Mouse (Mus musculus) kidney, embryonic 14.5 days (tissue): ENCODE data around the gene Cpeb3. TPM values are rescaled to one million over a fixed set of nuclear protein-coding genes. Genes with fewer than 3 reads are reported as not detected.

Experiments used
- ATAC-seq: fragments of 200-750 bp; cut with Nextera tagmentation; 2 replicates; pipeline ENCODE4 v1.8.0; 2017; ENCODE audit warnings: moderate number of reproducible peaks, mild to moderate bottlenecking, moderate TSS enrichment, moderate library complexity; ENCODE audit not compliant: low FRiP score, low TSS enrichment
- H3K27ac ChIP-seq: fragments of 300-500 bp; sonication (generic); 2 replicates; pipeline ENCODE4 v1.5.1; 2014; ENCODE audit warnings: low read depth, mild to moderate bottlenecking, low read length, moderate library complexity, mixed read lengths
- H3K27me3 ChIP-seq: fragments of 300-500 bp; sonication (generic); 2 replicates; pipeline ENCODE4 v1.6.1; 2014; ENCODE audit warnings: mild to moderate bottlenecking, low read length; ENCODE audit not compliant: control insufficient read depth, insufficient read depth
- H3K36me3 ChIP-seq: fragments of 300-500 bp; sonication (generic); 2 replicates; pipeline ENCODE4 v1.6.1; 2014; ENCODE audit warnings: low read length, mixed read lengths; ENCODE audit not compliant: control insufficient read depth, insufficient read depth
- H3K4me1 ChIP-seq: fragments of 300-500 bp; sonication (generic); 2 replicates; pipeline ENCODE4 v1.6.1; 2014; ENCODE audit warnings: low read length, mixed read lengths; ENCODE audit not compliant: control insufficient read depth, insufficient read depth
- H3K4me2 ChIP-seq: fragments of 300-500 bp; sonication (generic); replicated peaks from 2 replicates; pipeline ENCODE4 v1.6.1; 2014; ENCODE audit warnings: low read depth, mild to moderate bottlenecking, low read length
- H3K4me3 ChIP-seq: fragments of 300-500 bp; sonication (generic); 2 replicates; pipeline ENCODE4 v1.5.1; 2014; ENCODE audit warnings: mild to moderate bottlenecking, low read length
- H3K9ac ChIP-seq: fragments of 300-500 bp; sonication (generic); 2 replicates; pipeline ENCODE4 v1.6.1; 2014; ENCODE audit warnings: low read depth, mild to moderate bottlenecking, low read length, moderate library complexity
- H3K9me3 ChIP-seq: fragments of 300-500 bp; sonication (generic); 2 replicates; pipeline ENCODE4 v1.6.1; 2016; ENCODE audit warnings: low read length; ENCODE audit not compliant: control insufficient read depth
- WGBS: fragments of 180-500 bp; shearing (Covaris S2); extraction: QIAGEN DNeasy Blood & Tissue Kit; methylation state at CpG from one replicate; pipeline ENCODE4 v1.1.7; 2014; 5-methylcytosine and 5-hydroxymethylcytosine counted together
- polyA plus RNA-seq: library from polyadenylated mRNA; unstranded; fragments of >200 nt; fragmentation: Nextera tagmentation; extraction: Ambion mirVana; gene quantifications from 2 replicates; pipeline ENCODE4 v1.2.1, GENCODE M21; 2014

Cpeb3 gene
- polyA plus RNA-seq, 1 experiment from 2014 or later, result 1.0 TPM

DNA sequence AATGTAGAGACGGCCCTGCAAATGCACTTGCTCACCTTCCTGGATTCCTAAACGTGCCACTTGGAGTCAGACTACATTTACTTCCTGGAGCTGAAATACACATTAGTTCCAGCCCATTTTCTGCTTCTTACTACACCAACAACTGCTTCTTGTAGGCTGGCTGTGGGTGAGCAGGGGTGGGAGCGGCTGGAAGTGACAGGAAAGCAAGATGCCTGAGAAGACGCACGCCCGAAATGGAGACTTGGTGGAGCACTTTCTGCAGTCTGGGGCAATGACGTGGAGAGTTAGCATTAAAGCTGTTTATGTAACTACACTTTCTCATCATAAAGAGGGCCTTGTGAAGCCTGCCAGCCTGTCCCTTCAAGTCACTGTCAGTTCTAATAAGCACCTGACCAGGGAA lies 132.7 kb downstream of the Cpeb3 start:
- Histone ChIP-seq H3K27me3 (no peaks in the 10 kb centered on the region), H3K4me1 (no peaks in the 10 kb centered on the region), H3K36me3 (no peaks in the 10 kb centered on the region), H3K4me2 (no peak overlapping the region), H3K9ac (no peak overlapping the region), H3K27ac (no peak overlapping the region), H3K9me3 (no peaks in the 10 kb centered on the region), H3K4me3 (no peak overlapping the region)
- 68% methylated on average over 7 of the region's 7 CpGs for WGBS
- ATAC-seq, result no peak

DNA sequence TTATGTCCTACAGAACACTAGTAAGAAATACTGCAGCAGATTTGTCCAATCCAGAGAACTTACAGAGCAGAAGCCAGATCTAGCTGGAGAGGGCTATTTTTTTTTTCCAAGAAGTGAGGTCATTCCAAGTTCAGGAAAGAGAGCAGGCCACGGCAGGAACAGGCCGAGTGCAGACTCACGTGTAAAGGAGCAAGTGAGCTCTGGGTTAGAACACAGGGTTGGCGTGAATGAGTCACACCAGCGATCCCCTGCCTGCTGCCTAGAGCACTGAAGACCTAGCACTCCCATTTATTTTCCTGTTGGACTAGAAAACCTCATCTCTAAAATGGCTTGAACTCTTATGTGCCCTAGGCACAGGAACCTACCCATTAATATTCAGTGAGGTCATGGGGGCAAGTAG lies 133.7 kb downstream of the Cpeb3 start:
- Histone ChIP-seq H3K4me2 (no peak overlapping the region), H3K36me3 (no peaks in the 10 kb centered on the region), H3K4me1 (no peaks in the 10 kb centered on the region), H3K4me3 (no peak overlapping the region), H3K27ac (no peak overlapping the region), H3K9me3 (no peaks in the 10 kb centered on the region), H3K27me3 (no peaks in the 10 kb centered on the region), H3K9ac (no peak overlapping the region)
- no peak for ATAC-seq
- WGBS, result 54% methylated on average over 5 of the region's 5 CpGs

DNA sequence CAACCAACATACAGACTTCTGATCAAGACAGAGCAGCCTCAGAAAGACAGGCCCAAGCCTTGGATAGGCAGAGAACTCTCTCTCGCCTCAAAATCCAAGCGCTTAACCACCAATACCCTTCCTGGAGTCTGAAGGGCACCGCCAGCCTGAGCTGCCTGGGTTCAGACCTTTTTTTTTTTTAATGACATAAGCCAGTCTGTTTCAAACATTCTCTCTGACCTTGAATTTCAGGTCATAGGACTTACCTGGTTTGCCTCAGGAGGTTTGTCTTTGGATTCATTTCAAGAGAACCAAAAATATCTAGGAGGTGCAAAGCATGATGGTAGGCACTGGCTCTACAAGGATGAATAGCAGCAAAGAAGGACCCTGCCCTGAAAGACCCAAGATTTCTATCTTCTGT lies 134.1 kb downstream of the Cpeb3 start:
- WGBS, result 96% methylated on average over 3 of the region's 3 CpGs
- no peak overlapping the region for H3K27ac ChIP-seq
- ATAC-seq, result no peak

DNA sequence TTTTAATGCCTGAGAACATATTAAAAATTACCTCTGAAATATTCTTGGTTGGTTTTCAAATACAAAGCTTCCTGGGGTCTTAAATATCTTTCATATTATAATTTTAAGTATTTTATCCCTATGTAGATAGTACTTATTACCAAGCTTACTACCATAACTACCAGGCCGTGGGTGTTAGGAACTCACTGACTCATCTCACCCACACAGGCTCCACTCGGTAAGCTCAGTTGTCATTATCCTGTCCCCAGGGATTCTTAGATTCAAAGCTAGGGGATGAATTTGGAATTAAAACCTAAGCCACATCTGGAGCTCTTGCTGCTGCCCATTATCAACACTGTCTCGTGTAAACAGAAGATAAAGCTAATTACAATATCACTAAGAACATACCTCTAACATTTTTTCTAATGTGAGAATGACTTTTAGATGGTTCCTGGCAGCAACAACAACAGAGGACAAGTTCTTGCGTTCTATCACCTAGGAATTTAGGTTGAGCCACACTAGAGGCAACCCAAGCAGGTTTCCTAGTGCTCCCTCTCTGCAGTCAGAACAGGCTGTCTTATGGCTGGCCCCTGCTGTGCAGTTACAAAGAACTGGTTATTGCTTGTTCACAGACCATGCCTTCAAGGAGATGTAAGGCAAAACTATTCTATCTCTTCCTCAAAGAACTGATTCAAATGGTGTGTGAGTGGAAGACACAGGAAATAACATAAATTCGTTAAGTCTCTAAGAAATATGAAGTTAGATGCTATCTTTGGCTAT lies 135.4 kb downstream of the Cpeb3 start:
- H3K27ac ChIP-seq, result no peak overlapping the region
- no peaks in the 10 kb centered on the region for H3K4me1 ChIP-seq
- no peaks in the 10 kb centered on the region for H3K27me3 ChIP-seq
- no peak overlapping the region for H3K4me2 ChIP-seq
- no peak overlapping the region for H3K4me3 ChIP-seq
- no peaks in the 10 kb centered on the region for H3K36me3 ChIP-seq
- no peak overlapping the region for H3K9ac ChIP-seq
- H3K9me3 ChIP-seq, result no peaks in the 10 kb centered on the region
- ATAC-seq, result no peak
- WGBS, result 69% methylated on average over 5 of the region's 5 CpGs

More for the DNA sequence above, 134.1 kb downstream of the Cpeb3 start:
- Histone ChIP-seq H3K9me3 (no peaks in the 10 kb centered on the region), H3K4me3 (no peak overlapping the region), H3K27me3 (no peaks in the 10 kb centered on the region), H3K36me3 (no peaks in the 10 kb centered on the region), H3K9ac (no peak overlapping the region), H3K4me1 (no peaks in the 10 kb centered on the region), H3K4me2 (no peak overlapping the region)

DNA sequence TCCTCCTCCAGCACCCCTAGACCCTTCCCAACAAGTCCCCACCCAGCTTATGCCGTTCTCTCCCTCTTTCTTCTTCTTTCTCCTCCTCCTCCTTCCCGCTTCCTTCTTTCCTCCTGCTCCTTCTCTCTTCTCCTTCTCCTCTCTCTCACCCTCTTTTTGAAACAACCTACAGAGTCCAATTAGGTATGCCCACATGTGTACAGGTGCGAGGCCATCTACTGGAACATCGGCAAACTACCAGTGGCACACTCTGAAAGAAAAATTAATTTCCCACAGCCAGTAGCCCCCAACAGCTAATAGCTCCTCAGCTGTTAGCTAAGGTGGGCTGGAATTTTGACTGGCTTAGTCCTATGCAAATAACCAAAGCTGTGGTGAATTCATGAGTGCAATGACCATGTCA lies 139.2 kb downstream of the Cpeb3 start:
- WGBS, result 86% methylated on average over 4 of the region's 4 CpGs
- H3K4me2 ChIP-seq, result no peak overlapping the region
- no peaks in the 10 kb centered on the region for H3K27me3 ChIP-seq
- H3K9ac ChIP-seq, result no peak overlapping the region
- ATAC-seq, result no peak
- no peaks in the 10 kb centered on the region for H3K36me3 ChIP-seq
- H3K4me3 ChIP-seq, result no peak overlapping the region
- no peaks in the 10 kb centered on the region for H3K4me1 ChIP-seq
- no peak overlapping the region for H3K27ac ChIP-seq
- no peaks in the 10 kb centered on the region for H3K9me3 ChIP-seq

DNA sequence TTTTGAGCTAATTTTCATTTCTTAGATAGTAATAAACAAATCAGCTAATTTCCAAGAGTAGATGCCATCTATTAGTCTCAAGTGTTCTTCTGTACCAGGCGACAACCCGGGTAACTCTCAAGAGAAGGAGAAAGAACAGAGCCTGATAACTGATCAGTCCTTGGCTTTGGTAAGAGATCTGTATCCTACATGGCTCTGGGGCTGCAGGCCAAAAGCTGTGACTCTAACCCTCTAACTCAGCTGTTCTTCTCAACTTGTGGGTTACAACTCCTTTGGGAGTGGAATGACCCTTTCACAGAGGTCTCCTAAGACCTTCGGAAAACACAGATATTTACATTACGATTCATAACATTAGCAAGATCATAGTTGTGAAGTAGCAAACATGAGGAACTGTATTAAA lies 148.3 kb downstream of the Cpeb3 start:
- no peaks in the 10 kb centered on the region for H3K4me1 ChIP-seq
- no peaks in the 10 kb centered on the region for H3K27me3 ChIP-seq
- no peak overlapping the region for H3K4me3 ChIP-seq
- H3K36me3 ChIP-seq, result no peaks in the 10 kb centered on the region
- H3K4me2 ChIP-seq, result no peak overlapping the region
- H3K9ac ChIP-seq, result no peak overlapping the region
- H3K27ac ChIP-seq, result no peak overlapping the region
- no peak for ATAC-seq
- H3K9me3 ChIP-seq, result no peaks in the 10 kb centered on the region
- 85% methylated on average over 4 of the region's 4 CpGs for WGBS

DNA sequence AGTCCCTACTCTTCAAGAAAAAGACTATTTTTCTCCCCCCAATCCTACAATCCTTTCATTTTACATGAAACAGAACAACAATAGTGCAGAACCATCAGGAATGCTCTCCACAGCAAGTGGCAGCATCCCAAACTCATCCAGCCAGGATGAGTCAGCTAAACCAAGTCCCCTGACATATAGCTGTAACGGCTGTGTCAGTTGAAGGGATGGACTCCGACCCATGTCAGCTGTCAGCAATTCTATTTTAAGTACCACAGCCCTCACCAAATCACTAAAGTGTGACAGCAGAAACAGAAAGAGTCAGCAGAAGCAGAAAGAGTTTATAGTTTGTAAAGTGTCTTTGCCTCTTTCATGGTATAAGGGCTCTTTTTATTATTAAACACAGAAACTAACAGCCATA lies 148.8 kb downstream of the Cpeb3 start:
- no peak overlapping the region for H3K9ac ChIP-seq
- H3K36me3 ChIP-seq, result no peaks in the 10 kb centered on the region
- ATAC-seq, result no peak
- no peaks in the 10 kb centered on the region for H3K9me3 ChIP-seq
- no peaks in the 10 kb centered on the region for H3K4me1 ChIP-seq
- 36% methylated on average over 2 of the region's 2 CpGs for WGBS
- H3K4me2 ChIP-seq, result no peak overlapping the region
- no peak overlapping the region for H3K27ac ChIP-seq
- no peaks in the 10 kb centered on the region for H3K27me3 ChIP-seq
- no peak overlapping the region for H3K4me3 ChIP-seq

- H3K27me3 ChIP-seq, result no peaks in the 10 kb centered on the region
- H3K4me2 ChIP-seq, result no peak overlapping the region
- H3K27ac ChIP-seq, result no peak overlapping the region
- no peaks in the 10 kb centered on the region for H3K36me3 ChIP-seq
- ATAC-seq, result no peak
- H3K9me3 ChIP-seq, result no peaks in the 10 kb centered on the region
- H3K9ac ChIP-seq, result no peak overlapping the region
- H3K4me1 ChIP-seq, result no peaks in the 10 kb centered on the region
- 84% methylated on average over 8 of the region's 8 CpGs for WGBS
- no peak overlapping the region for H3K4me3 ChIP-seq
These were observed 151.1 kb downstream of the Cpeb3 start for GRCm38 (mm10) chr19:37057161-37057905.

GRCm38 (mm10) chr19:37055976-37056556 lies 152.3 kb downstream of the Cpeb3 start:
- 86% methylated on average over 4 of the region's 4 CpGs for WGBS
- H3K4me3 ChIP-seq, result no peak overlapping the region
- H3K9me3 ChIP-seq, result no peaks in the 10 kb centered on the region
- H3K27me3 ChIP-seq, result no peaks in the 10 kb centered on the region
- H3K4me2 ChIP-seq, result no peak overlapping the region
- no peak for ATAC-seq
- no peak overlapping the region for H3K27ac ChIP-seq
- H3K9ac ChIP-seq, result no peak overlapping the region
- no peaks in the 10 kb centered on the region for H3K36me3 ChIP-seq
- no peaks in the 10 kb centered on the region for H3K4me1 ChIP-seq
